Mouse (Mus musculus): ENCODE results near the gene Fam72a. TPM values are rescaled to one million over a fixed set of nuclear protein-coding genes. Genes with fewer than 3 reads are reported as not detected.

Fam72a gene
- total RNA-seq, 2 experiments from 2014 or later, result 0.26 to 0.44 TPM

DNA sequence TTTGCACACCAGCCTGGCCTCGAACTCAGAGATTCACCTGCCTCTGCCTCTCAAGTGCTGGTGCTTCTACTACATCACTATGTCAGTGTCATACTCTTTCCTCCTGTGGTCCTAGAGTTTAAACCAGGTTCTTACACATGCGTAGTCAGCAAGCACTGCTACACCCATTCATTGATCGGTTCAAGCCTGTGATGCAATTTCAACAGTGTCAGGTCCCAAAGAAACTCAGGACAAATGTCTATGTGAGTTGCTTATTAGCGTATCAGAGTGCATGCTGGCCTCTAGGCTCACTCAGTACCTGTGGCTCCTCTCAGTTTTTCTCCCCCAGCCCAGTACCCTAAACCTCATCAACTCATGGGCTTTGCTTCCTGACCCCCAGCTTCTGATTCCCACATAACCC, 42.7 kb downstream of the Fam72a start:
- no peak for DNase-seq
- intact Hi-C loops (cut with DNase I), result no loop called here

GRCm38 (mm10) chr1:131573721-131574120, 46.0 kb downstream of the Fam72a start:
- DNase-seq, result peak in 1 of 2 experiments; percentile 12

DNA sequence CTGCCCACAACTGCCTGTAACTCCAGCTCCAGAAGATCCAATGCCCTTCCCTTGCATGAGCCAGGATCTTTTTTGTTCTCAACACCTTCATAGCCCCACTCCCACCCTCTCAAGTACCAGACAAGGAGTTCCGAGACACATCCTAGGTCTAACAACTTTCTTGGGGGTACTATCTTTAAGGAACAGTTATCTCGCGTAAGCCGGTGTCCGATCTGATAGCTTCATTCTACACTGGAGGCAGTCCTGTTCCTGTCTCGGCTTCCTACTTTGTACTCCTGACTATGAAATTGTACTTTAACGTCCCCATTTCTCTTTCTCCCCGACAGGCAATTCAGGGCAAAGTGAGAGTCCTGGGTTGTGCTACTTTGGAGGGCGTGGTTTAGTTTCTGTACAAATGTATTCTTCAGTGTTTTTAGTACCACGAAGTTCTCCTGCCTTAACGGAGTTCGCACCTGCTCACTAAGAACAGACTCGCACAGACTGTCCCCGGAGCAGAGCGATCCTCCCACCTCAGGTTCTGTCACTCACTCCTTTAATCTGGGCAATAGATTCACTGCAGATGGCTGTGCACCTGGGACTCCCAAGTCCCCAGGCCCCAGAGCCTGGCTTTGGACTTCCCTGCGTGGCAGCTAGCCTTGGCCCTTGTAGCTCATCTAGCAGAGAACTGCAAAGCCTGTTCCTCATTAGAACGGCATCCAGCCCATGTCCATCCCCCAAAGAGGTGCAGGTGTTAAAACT, 51.4 kb downstream of the Fam72a start:
- intact Hi-C loops (cut with DNase I), result no loop called here
- DNase-seq, result no peak

More at GRCm38 (mm10) chr1:131573721-131574120, 46.0 kb downstream of the Fam72a start:
- intact Hi-C loops (cut with DNase I), result no loop called here

DNA sequence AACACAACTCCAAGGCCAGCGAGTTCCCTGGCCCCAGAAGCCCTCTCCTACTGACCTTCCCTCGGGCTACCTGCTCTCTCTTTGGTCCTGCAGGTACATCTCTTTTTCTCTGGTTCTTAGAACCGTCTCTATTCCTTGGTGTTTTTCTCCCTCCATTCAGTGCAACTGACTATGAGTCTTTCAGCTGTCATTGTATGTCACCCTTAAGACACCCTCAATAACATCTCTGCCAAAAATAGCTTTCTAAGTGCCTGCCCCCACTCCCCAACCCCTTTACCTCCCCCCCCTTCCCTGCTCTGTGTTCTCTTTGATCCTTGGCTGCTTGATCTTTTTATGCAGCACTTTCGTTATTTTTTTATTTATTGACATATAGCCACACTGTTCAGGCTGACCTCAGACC, 52.7 kb downstream of the Fam72a start:
- intact Hi-C loops (cut with DNase I), result no loop called here
- DNase-seq, result no peak

GRCm38 (mm10) chr1:131583598-131583997, 55.9 kb downstream of the Fam72a start:
- intact Hi-C loops (cut with DNase I), result no loop called here
- DNase-seq, result no peak

- no peak for DNase-seq
- intact Hi-C loops (cut with DNase I), result no loop called here
Measured at GRCm38 (mm10) chr1:131586836-131587235, 59.1 kb downstream of the Fam72a start.

Small RNA genes within 50 kb of the gene (microRNA-seq; reads per million reads assigned to microRNA genes)
- 0 reads per million in 2 experiments for gene Gm24273

Other genes starting within 250 kb of the Fam72a start
- 1 to 10 TPM; 1.1 TPM for gene Ikbke, start 248.3 kb upstream of the Fam72a start, total RNA-seq (2021)
- gene Srgap2, start 551 bp upstream of the Fam72a start, total RNA-seq (2021), result 10 to 100 TPM; 10.3 to 10.5 TPM
- gene Avpr1b, start 71.3 kb downstream of the Fam72a start, total RNA-seq (2021), result not detected
- under 1 TPM in 1 of 2 experiments, not detected in 1; 0.28 TPM for gene Ctse, start 110.4 kb downstream of the Fam72a start, total RNA-seq (2021)
- gene Rab7b, start 160.8 kb downstream of the Fam72a start, total RNA-seq (2021), result 1 to 10 TPM; 2.8 to 2.9 TPM
- not detected for gene Slc26a9, start 216.1 kb downstream of the Fam72a start, total RNA-seq (2021)

All from gastrocnemius, postnatal 36 days (tissue).